ENCODE assay signal across 14 mouse cellular contexts in the genomic region with DNA sequence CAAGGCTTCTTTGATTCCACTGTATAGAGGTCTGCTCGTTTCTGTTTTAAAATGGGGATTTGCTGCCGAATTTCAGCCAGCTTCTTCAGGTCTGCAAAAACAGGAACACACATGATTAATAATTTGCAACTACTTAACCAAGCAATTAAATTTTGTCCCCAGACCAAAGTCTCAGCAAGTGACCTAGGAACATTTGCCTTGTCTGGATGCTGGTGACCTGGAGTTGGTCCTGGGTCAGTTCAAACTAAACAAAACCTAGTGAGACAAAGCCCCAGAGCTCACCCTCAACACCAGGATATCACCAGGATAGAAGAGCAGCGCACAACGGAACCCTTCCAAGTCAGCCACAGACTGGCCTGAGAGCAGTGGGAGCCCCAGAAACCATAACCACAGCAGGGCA.
"Had no signal": no experiment of that assay in that cellular context is flagged by ENCODE, and none has a peak within 500 bp of the region (broad histone marks: within the 10 kb centered on the region; RNA-seq: fewer than 3 reads in every experiment).

No protein-coding gene starts in this region.

- H3K9ac ChIP-seq: hindbrain, embryonic 15.5 days; liver, embryonic 14.5 days; neural tube, embryonic 13.5 days; stomach, embryonic 15.5 days had no signal

- H3K9me3 ChIP-seq: hindbrain, embryonic 15.5 days; limb, embryonic 10.5 days; neural tube, embryonic 13.5 days; stomach, embryonic 15.5 days had no signal

- H3K4me2 ChIP-seq: hindbrain, embryonic 15.5 days; neural tube, embryonic 13.5 days; stomach, embryonic 15.5 days had no signal

- H3K4me1 ChIP-seq: hindbrain, embryonic 15.5 days; limb, embryonic 10.5 days; neural tube, embryonic 13.5 days; stomach, embryonic 15.5 days had no signal

- H3K27me3 ChIP-seq: hindbrain, embryonic 15.5 days; neural tube, embryonic 13.5 days; stomach, embryonic 15.5 days had no signal

- ATAC-seq: lung, postnatal 0 days had no signal

- H3K4me3 ChIP-seq: hindbrain, embryonic 15.5 days; left cerebral cortex, adult 2 months; limb, embryonic 10.5 days; neural tube, embryonic 13.5 days; stomach, embryonic 15.5 days had no signal

- H3K27ac ChIP-seq: hindbrain, embryonic 15.5 days; left cerebral cortex, adult 2 months; limb, embryonic 10.5 days; liver, embryonic 14.5 days; neural tube, embryonic 13.5 days; stomach, embryonic 15.5 days had no signal

- DNase-seq: lung, adult 2 months; lung, postnatal 36 days; midbrain, embryonic 14.5 days; retina, postnatal 1 day; right cerebral cortex, postnatal 4 days; thymus, adult 2 months; thymus, postnatal 25 days had no signal
